Mouse (Mus musculus) hematopoietic multipotent progenitor cell, adult 10-12 weeks (in vitro differentiated cells): Measurements from ENCODE around the gene Apobec2. TPM values are rescaled to one million over a fixed set of nuclear protein-coding genes. Genes with fewer than 3 reads are reported as not detected.

ENCODE experiments used
- polyA plus RNA-seq: library from polyadenylated mRNA; stranded (reverse); fragments of >175 nt; gene quantifications from 2 replicates; pipeline ENCODE4 v1.2.3, GENCODE M21; 2012; ENCODE audit warnings: low replicate concordance

Apobec2 gene
- 0.60 TPM in 1 of 2 replicates, not detected in the other for polyA plus RNA-seq

GRCm38 (mm10) chr17:48432158-48432980, at the start of gene Apobec2:
Apobec2 (minus strand) TSS chr17:48432930.

GRCm38 (mm10) chr17:48454688-48455087, 22.0 kb upstream of the Apobec2 start, which contains the start of gene Unc5cl:
Unc5cl (plus strand) TSS chr17:48454901.

GRCm38 (mm10) chr17:48451353-48451675, 18.6 kb upstream of the Apobec2 start, which contains the start of gene Tspo2:
Tspo2 (minus strand) TSS chr17:48451522.

GRCm38 (mm10) chr17:48409380-48410298, 23.1 kb downstream of the Apobec2 start, which contains the start of the genes Nfya and Oard1:
Nfya (minus strand) TSS chr17:48409906.
Oard1 (plus strand) TSS chr17:48410014.

Other genes starting within 250 kb of the Apobec2 start
- gene Trem1, start 200.2 kb downstream of the Apobec2 start, polyA plus RNA-seq, result 0.43 and 1.0 TPM in 2 replicates
- 0.75 and 1.8 TPM in 2 replicates for gene Trem3, start 185.2 kb downstream of the Apobec2 start, polyA plus RNA-seq
- 14.8 and 17.4 TPM in 2 replicates for gene Treml4, start 168.6 kb downstream of the Apobec2 start, polyA plus RNA-seq
- 16.1 and 25.4 TPM in 2 replicates for gene Treml2, start 133.4 kb downstream of the Apobec2 start, polyA plus RNA-seq
- 4.7 and 8.4 TPM in 2 replicates for gene B430306N03Rik, start 116.8 kb downstream of the Apobec2 start, polyA plus RNA-seq
- 1.2 and 3.8 TPM in 2 replicates for gene Trem2, start 86.5 kb downstream of the Apobec2 start, polyA plus RNA-seq
- 1.1 and 1.6 TPM in 2 replicates for gene Treml1, start 73.0 kb downstream of the Apobec2 start, polyA plus RNA-seq
- 28.7 and 34.9 TPM in 2 replicates for gene Nfya, start 23.0 kb downstream of the Apobec2 start, polyA plus RNA-seq
- gene Oard1, start 22.9 kb downstream of the Apobec2 start, polyA plus RNA-seq, result 1.1 and 6.0 TPM in 2 replicates
- 22.7 TPM in 1 of 2 replicates, not detected in the other for gene Tspo2, start 18.6 kb upstream of the Apobec2 start, polyA plus RNA-seq
- gene Unc5cl, start 22.0 kb upstream of the Apobec2 start, polyA plus RNA-seq, result 3.0 and 6.0 TPM in 2 replicates